Mouse (Mus musculus): ENCODE results near the gene Bfsp1. TPM values are rescaled to one million over a fixed set of nuclear protein-coding genes. Genes with fewer than 3 reads are reported as not detected.

Bfsp1 gene
- polyA plus RNA-seq, 1 experiment from 2014 or later, result 3.5 TPM

DNA sequence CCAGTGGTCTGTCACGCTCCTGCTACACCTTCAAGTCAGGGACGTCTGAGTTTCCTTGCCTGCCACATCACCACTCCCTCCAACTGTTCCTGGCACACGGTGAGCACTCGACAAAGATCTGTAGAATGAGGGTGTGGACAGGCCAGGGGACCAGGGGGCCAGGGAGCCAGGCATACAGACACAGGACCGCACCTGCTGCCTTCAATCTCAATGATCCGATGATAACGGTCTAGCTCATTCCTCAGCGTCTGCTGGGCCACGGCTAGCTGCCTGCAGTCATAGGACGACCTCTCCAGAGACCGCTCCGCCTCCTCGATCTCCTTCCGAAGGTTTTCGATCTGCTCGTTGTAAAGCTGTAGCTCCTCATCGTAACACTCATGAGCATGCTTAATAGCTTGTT, 31.3 kb downstream of the Bfsp1 start:
- no peak overlapping the region for H3K4me2 ChIP-seq
- no peak overlapping the region for H3K27ac ChIP-seq
- no peaks in the 10 kb centered on the region for H3K9me3 ChIP-seq
- no peaks in the 10 kb centered on the region for H3K27me3 ChIP-seq
- no peak overlapping the region for H3K9ac ChIP-seq
- no peak for ATAC-seq (ENCODE audit: insufficient number of reproducible peaks, insufficient read depth, low FRiP score, low TSS enrichment, low read depth)
- 79% methylated on average over 17 of the region's 17 CpGs for WGBS
- no peaks in the 10 kb centered on the region for H3K36me3 ChIP-seq
- H3K4me1 ChIP-seq, result peaks cover 10% of the 10 kb centered on the region
- H3K4me3 ChIP-seq, result no peak overlapping the region

DNA sequence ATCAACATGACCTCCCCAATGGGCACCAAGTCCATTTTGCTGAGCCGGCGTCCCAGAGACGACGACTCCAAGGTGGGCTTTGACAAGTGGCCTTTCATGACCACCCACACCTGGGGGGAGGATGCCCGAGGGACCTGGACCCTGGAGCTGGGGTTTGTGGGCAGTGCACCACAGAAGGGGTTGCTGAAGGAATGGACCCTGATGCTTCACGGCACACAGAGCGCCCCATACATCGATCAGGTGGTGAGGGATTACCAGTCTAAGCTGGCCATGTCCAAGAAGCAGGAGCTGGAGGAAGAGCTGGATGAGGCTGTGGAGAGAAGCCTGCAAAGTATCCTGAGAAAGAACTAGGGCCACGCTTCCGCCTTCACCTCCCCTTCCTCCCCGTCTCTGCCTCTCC, 49.5 kb downstream of the Bfsp1 start:
- H3K9me3 ChIP-seq, result no peaks in the 10 kb centered on the region
- H3K36me3 ChIP-seq, result no peaks in the 10 kb centered on the region
- H3K4me2 ChIP-seq, result no peak overlapping the region
- no peak for ATAC-seq (ENCODE audit: insufficient number of reproducible peaks, insufficient read depth, low FRiP score, low TSS enrichment, low read depth)
- H3K27me3 ChIP-seq, result no peaks in the 10 kb centered on the region
- H3K4me3 ChIP-seq, result no peak overlapping the region
- no peak overlapping the region for H3K9ac ChIP-seq
- 83% methylated on average over 11 of the region's 11 CpGs for WGBS
- H3K27ac ChIP-seq, result no peak overlapping the region
- H3K4me1 ChIP-seq, result no peaks in the 10 kb centered on the region

DNA sequence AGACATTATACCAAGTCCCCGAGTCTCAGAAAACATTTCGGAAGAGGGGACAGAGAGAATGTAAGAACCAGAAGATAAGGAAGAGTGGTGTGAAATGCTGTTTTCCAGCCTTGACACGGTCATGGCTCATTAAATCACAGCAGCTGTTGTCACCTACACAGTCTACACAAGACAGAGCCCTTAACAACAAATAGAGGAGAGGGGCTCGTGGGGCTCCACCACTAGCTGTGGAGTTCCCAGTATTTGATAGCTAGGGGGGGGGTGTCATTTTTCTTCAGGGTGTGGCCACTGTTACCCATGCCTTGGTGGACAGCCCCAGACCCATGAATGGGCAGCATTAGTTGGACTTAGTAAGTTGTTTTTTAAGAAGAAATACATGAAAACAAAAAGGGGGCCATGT, 50.7 kb downstream of the Bfsp1 start:
- Histone ChIP-seq H3K9ac (no peak overlapping the region), H3K36me3 (no peaks in the 10 kb centered on the region), H3K4me3 (no peak overlapping the region), H3K27me3 (no peaks in the 10 kb centered on the region), H3K27ac (no peak overlapping the region), H3K9me3 (no peaks in the 10 kb centered on the region), H3K4me1 (no peaks in the 10 kb centered on the region), H3K4me2 (no peak overlapping the region)
- no peak for ATAC-seq (ENCODE audit: insufficient number of reproducible peaks, insufficient read depth, low FRiP score, low TSS enrichment, low read depth)
- 64% methylated on average over 4 of the region's 4 CpGs for WGBS

DNA sequence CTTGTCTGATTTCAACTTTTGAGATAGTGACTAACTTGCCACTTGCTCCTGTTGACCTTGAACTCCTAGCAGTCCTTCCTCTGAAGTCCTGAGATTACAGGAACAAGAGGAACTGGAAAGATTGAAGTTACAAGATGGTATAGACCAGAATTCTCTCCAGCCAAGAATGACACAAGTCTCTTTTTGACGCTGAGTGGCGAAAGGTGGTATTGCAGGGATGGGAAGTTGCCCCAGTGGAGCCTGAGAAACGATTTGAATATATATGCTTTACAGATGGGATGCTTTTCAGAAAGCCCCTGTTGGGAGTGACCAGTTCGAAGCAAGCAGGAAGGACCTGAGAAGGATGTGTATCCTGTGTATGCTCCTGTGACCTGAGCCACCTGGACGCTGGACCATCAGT, 54.2 kb downstream of the Bfsp1 start:
- H3K27me3 ChIP-seq, result no peaks in the 10 kb centered on the region
- H3K4me2 ChIP-seq, result no peak overlapping the region
- no peaks in the 10 kb centered on the region for H3K36me3 ChIP-seq
- H3K4me3 ChIP-seq, result no peak overlapping the region
- H3K9me3 ChIP-seq, result no peaks in the 10 kb centered on the region
- WGBS, result 58% methylated on average over 5 of the region's 5 CpGs
- no peak overlapping the region for H3K9ac ChIP-seq
- H3K4me1 ChIP-seq, result no peaks in the 10 kb centered on the region
- no peak overlapping the region for H3K27ac ChIP-seq
- no peak for ATAC-seq (ENCODE audit: insufficient number of reproducible peaks, insufficient read depth, low FRiP score, low TSS enrichment, low read depth)

DNA sequence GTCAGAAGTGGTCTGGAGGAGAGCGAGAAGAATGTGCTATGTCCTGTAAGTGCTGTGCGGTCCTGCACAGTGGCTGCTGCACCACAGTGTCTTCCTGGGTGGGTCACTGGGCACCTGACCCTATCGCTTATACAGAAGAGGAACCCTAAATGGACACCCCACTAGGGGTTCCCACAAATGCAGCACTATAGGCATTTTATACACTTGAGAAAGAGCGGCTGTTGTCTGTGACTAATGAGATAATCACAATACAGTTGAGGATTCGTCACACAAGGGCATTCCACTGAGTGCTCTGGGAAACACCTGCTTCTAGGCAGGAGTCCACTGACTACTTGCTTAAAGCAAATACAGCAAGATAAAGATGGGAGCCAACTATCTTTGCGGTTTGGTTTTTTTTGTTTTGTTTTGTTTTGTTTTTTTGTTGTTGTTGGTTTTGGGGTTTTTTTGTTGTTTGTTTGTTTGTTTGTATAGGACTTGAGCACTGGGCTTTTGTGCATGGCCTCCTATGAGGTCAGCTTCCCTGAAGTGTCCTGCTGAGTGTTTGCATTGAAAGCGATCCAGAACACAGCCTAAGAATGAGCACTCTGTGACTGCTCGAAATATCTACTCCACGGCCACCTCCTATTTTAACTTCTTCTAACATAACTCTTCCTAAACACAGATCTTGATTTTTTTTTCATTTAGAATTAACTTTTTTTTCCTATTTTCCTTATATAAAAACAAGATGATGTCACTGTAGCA, 55.9 kb downstream of the Bfsp1 start:
- ATAC-seq (ENCODE audit: insufficient number of reproducible peaks, insufficient read depth, low FRiP score, low TSS enrichment, low read depth), result no peak
- Histone ChIP-seq H3K4me1 (no peaks in the 10 kb centered on the region), H3K36me3 (no peaks in the 10 kb centered on the region), H3K4me3 (no peak overlapping the region), H3K9me3 (no peaks in the 10 kb centered on the region), H3K27ac (no peak overlapping the region), H3K27me3 (no peaks in the 10 kb centered on the region), H3K4me2 (no peak overlapping the region), H3K9ac (no peak overlapping the region)
- 72% methylated on average over 9 of the region's 9 CpGs for WGBS

DNA sequence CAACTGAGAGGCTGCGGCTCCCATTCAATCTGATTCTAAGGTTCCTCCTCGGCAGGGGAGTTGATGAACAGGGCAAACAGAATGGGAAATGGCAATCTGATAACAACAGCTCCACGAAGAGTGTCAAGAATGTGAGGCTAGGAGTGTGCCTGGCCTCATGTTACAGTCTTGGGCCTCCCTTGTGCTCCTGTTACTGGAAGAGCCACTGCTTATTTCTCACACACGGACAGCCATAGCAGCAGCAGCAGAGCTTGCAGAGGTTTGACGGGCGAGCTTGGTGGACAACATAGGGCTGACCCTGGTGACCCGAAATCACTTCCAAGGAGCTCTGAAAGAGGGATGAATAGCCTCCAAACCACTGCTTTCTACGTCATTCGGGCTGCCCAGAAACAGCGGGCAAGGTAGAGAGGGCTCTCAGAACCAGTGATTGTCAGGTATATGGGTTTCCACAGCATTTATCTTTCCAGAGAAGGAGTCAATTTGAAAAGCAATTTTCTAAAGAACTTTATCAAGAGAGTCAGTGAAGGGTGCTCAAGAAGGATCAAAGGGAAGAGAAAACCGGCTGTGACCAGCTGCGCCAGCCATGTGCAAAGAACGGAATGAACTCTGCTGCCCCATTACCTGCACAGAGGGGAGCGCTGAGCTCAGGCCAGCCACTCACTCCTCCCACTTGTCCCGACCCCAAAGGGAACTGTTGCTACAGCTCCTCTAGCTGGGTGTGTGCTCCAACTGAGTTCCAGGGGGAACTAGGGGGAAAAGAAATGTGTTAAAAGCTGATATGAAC, 56.6 kb downstream of the Bfsp1 start:
- no peak for ATAC-seq (ENCODE audit: insufficient number of reproducible peaks, insufficient read depth, low FRiP score, low TSS enrichment, low read depth)
- Histone ChIP-seq H3K9ac (no peak overlapping the region), H3K4me3 (no peak overlapping the region), H3K4me1 (no peaks in the 10 kb centered on the region), H3K36me3 (no peaks in the 10 kb centered on the region), H3K27ac (no peak overlapping the region), H3K9me3 (no peaks in the 10 kb centered on the region), H3K27me3 (no peaks in the 10 kb centered on the region), H3K4me2 (no peak overlapping the region)
- whole genome bisulfite sequencing, result 65% methylated on average over 15 of the region's 15 CpGs

DNA sequence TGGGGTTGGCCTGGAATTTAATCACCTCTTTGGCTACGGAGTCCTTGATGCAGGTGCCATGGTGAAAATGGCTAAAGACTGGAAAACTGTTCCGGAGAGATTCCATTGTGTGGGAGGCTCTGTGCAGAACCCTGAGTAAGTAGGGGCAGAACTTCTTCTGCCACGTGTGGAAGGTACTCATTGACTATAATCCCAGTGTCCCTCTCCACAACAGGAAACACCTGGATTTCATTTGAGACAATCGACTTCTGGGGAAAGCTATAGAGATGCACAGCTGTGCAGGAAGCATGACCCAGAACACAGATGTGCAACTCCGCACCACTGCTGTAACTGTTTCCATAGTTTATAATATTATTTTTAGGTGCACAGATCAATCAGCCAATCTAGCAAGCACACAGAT, 61.9 kb downstream of the Bfsp1 start:
- Histone ChIP-seq H3K4me1 (no peaks in the 10 kb centered on the region), H3K27ac (no peak overlapping the region), H3K9me3 (no peaks in the 10 kb centered on the region), H3K27me3 (no peaks in the 10 kb centered on the region), H3K4me3 (no peak overlapping the region), H3K9ac (no peak overlapping the region), H3K4me2 (no peak overlapping the region), H3K36me3 (no peaks in the 10 kb centered on the region)
- 46% methylated on average over 5 of the region's 5 CpGs for WGBS
- ATAC-seq (ENCODE audit: insufficient number of reproducible peaks, insufficient read depth, low FRiP score, low TSS enrichment, low read depth), result no peak

DNA sequence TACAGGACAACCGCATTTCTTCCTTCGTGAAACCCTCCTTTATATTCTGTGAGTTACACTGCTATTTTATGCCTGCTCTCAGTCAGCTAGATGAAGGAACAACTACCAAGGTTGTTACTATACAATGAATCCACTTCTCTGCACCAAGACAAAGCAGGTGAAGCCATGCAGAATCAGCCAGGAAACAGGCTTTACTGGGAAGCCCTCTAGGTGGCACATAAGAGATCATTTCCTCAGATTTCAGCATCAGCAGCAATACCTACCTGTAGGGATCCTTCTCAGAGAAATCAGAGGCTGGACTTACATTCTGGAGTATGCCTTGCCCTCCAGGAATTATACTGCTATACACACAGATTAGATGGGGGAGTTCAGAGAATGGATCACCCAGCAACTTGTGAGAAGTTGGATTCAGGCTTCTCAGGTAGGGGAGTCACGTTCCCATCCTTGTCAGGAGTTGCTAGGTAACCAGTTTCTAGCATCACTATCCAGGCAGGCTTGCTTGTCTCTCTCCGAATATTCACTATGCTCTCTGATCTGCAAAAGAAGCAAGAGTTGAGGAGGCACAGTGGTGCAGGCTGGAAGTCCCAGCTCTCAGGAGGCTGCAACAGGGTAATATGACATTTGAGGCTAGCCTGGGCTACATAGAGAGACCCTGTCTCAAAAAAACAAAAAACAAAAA, 66.5 kb downstream of the Bfsp1 start:
- Histone ChIP-seq H3K4me1 (no peaks in the 10 kb centered on the region), H3K27ac (no peak overlapping the region), H3K9ac (no peak overlapping the region), H3K4me2 (no peak overlapping the region), H3K4me3 (no peak overlapping the region), H3K27me3 (no peaks in the 10 kb centered on the region), H3K9me3 (no peaks in the 10 kb centered on the region), H3K36me3 (no peaks in the 10 kb centered on the region)
- WGBS, result 82% methylated on average over 4 of the region's 4 CpGs
- no peak for ATAC-seq (ENCODE audit: insufficient number of reproducible peaks, insufficient read depth, low FRiP score, low TSS enrichment, low read depth)

DNA sequence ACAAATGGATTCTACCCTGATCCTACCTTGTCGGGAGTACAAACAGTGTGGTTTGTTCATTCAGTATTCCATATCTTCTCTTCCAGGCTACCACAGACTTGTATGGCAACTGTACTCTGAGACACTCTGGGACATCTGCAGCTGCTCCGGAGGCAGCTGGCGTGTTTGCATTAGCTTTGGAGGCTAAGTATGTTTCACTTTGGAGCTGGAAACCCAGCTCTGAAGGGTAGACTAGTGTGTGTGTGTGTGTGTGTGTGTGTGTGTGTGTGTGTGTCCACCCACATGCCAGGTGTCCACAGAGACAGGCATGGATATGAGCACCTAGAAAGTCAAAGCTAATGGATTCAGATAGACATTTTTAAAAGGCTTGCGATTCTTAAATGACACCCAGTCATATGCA, 67.1 kb downstream of the Bfsp1 start:
- Histone ChIP-seq H3K9ac (no peak overlapping the region), H3K4me1 (no peaks in the 10 kb centered on the region), H3K36me3 (no peaks in the 10 kb centered on the region), H3K4me3 (no peak overlapping the region), H3K27ac (no peak overlapping the region), H3K27me3 (no peaks in the 10 kb centered on the region), H3K4me2 (no peak overlapping the region), H3K9me3 (no peaks in the 10 kb centered on the region)
- ATAC-seq (ENCODE audit: insufficient number of reproducible peaks, insufficient read depth, low FRiP score, low TSS enrichment, low read depth), result no peak
- 90% methylated on average over 4 of the region's 4 CpGs for WGBS

DNA sequence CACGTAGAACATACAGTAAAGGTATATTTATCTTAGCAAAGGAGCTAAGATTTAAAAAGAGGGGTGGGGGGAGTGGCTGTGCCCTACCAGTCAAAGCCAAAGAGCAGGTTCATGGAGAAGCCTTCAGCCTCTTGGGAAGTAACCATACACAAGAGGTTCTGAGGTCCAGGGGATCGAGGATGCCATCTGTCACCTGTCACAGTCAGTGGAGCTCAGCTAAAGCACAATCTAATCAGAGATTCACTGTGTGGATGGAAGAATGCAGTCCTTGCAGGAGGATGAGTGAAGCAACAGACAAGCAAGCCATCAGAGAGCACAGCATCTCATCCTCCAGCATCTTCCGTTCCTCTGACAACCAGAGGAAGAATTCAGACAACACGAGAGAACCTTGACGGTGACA, 73.1 kb downstream of the Bfsp1 start:
- WGBS, result 83% methylated on average over 5 of the region's 5 CpGs
- no peak for ATAC-seq (ENCODE audit: insufficient number of reproducible peaks, insufficient read depth, low FRiP score, low TSS enrichment, low read depth)
- no peak overlapping the region for H3K9ac ChIP-seq
- no peaks in the 10 kb centered on the region for H3K36me3 ChIP-seq
- H3K4me1 ChIP-seq, result no peaks in the 10 kb centered on the region
- H3K27ac ChIP-seq, result no peak overlapping the region
- no peaks in the 10 kb centered on the region for H3K9me3 ChIP-seq
- no peak overlapping the region for H3K4me3 ChIP-seq
- no peak overlapping the region for H3K4me2 ChIP-seq
- H3K27me3 ChIP-seq, result no peaks in the 10 kb centered on the region

DNA sequence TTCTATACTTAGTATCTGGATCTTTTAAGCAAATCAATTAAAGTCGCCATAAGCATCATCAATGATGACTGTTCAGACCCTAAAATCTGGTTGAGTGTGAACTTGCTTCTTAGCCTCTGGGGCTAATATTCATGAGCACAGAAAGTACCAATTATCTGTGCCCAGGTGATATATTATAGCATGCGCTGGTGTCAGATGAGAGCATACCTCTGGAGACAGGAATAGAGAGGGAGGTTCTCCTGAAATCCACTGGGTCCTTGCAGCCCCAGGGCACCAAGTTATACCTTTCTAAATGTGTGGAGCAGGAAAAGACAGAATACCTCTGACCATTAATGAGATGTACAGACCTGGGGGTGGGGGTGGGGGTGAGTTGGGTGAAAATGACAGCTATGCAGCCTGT, 82.7 kb downstream of the Bfsp1 start:
- Histone ChIP-seq H3K9ac (no peak overlapping the region), H3K4me3 (no peak overlapping the region), H3K27ac (no peak overlapping the region), H3K4me1 (no peaks in the 10 kb centered on the region), H3K9me3 (no peaks in the 10 kb centered on the region), H3K27me3 (no peaks in the 10 kb centered on the region), H3K36me3 (no peaks in the 10 kb centered on the region), H3K4me2 (no peak overlapping the region)
- no peak for ATAC-seq (ENCODE audit: insufficient number of reproducible peaks, insufficient read depth, low FRiP score, low TSS enrichment, low read depth)
- WGBS, result 74% methylated on average over 2 of the region's 2 CpGs
